Mouse (Mus musculus) 3T3-L1 (cell line): ENCODE measurements around the gene Mt1.

ENCODE experiments used
- DNase-seq: peaks from one replicate; pipeline ENCODE4 v3.0.0-alpha.2; 2015; ENCODE audit warnings: low read depth, low spot score

The Mt1 gene

GRCm38 (mm10) chr8:94172809-94173732 lies 5.8 kb upstream of the Mt1 start:
- DNase-seq, result peak; percentile 33

- DNase-seq, result peak; percentile 26
These were observed 5.0 kb upstream of the Mt1 start for GRCm38 (mm10) chr8:94173848-94174403.

- DNase-seq, result peak; percentile 52
These were observed 4.2 kb upstream of the Mt1 start for GRCm38 (mm10) chr8:94174619-94175213.

- no peak for DNase-seq
These were observed 1.0 kb upstream of the Mt1 start for GRCm38 (mm10) chr8:94177716-94178390.

GRCm38 (mm10) chr8:94179713-94180560 lies 1.1 kb downstream of the Mt1 start:
- DNase-seq, result peak; percentile 56

- no peak for DNase-seq
These were observed 1.7 kb downstream of the Mt1 start for GRCm38 (mm10) chr8:94180561-94180908.

GRCm38 (mm10) chr8:94182055-94182929 lies 3.4 kb downstream of the Mt1 start:
- peak; percentile 37 for DNase-seq

- DNase-seq, result peak; percentile 88
These were observed 4.2 kb downstream of the Mt1 start for GRCm38 (mm10) chr8:94183117-94183516.

GRCm38 (mm10) chr8:94184357-94184843 lies 5.5 kb downstream of the Mt1 start:
- no peak for DNase-seq

GRCm38 (mm10) chr8:94185791-94186190 lies 6.9 kb downstream of the Mt1 start:
- DNase-seq, result no peak

GRCm38 (mm10) chr8:94186542-94186941 lies 7.7 kb downstream of the Mt1 start:
- DNase-seq, result no peak

GRCm38 (mm10) chr8:94187290-94188002 lies 8.6 kb downstream of the Mt1 start:
- DNase-seq, result no peak

GRCm38 (mm10) chr8:94189275-94190031 lies 10.6 kb downstream of the Mt1 start:
- no peak for DNase-seq

GRCm38 (mm10) chr8:94191101-94191691 lies 12.3 kb downstream of the Mt1 start:
- no peak for DNase-seq

GRCm38 (mm10) chr8:94192926-94193325 lies 14.0 kb downstream of the Mt1 start:
- DNase-seq, result peak; percentile 47

GRCm38 (mm10) chr8:94194591-94195223 lies 15.8 kb downstream of the Mt1 start:
- peak; percentile 92 for DNase-seq

- peak; percentile 90 for DNase-seq
These were observed 20.5 kb downstream of the Mt1 start for GRCm38 (mm10) chr8:94199202-94199869.
